Mouse (Mus musculus) embryo, embryonic 10.5 days (tissue): ENCODE results near the gene B4galt3.
A peak's percentile ranks its signal among the peaks of the same experiment; 100 is the strongest.
"Not testable (repeated sequence)": the region's sequence is repeated elsewhere in the genome, so short reads cannot be mapped to it uniquely, and the experiment has no call there.

ENCODE experiments used
- DNase-seq: peaks from one replicate; pipeline ENCODE4 v3.0.0-alpha.2; 2015; ENCODE audit warnings: low spot score

The B4galt3 gene

GRCm38 (mm10) chr1:171284491-171284890 lies 14.4 kb downstream of the B4galt3 start:
- no peak for DNase-seq

- no peak for DNase-seq
Measured at GRCm38 (mm10) chr1:171285096-171285892, 15.2 kb downstream of the B4galt3 start.

DNA sequence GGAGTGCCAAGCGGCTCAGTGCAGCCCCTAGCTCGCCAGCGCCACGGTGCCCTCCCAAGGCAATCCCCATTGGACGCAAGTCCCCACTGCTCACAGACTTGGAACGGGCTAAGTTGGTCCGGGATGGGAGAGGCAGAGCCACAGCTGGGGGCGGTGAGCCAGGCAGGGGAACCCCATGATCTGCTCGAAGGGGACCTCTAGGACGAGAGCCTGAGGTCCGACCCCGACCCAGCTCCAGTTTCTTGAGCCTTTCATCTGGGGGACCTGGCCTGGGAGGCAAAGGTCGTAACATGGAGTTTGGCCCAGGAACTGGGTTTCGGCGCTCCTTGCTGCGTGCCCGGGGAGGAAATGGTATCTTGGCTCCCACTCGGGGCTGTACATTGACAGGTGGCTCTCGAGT lies 16.4 kb downstream of the B4galt3 start:
- no peak for DNase-seq

DNA sequence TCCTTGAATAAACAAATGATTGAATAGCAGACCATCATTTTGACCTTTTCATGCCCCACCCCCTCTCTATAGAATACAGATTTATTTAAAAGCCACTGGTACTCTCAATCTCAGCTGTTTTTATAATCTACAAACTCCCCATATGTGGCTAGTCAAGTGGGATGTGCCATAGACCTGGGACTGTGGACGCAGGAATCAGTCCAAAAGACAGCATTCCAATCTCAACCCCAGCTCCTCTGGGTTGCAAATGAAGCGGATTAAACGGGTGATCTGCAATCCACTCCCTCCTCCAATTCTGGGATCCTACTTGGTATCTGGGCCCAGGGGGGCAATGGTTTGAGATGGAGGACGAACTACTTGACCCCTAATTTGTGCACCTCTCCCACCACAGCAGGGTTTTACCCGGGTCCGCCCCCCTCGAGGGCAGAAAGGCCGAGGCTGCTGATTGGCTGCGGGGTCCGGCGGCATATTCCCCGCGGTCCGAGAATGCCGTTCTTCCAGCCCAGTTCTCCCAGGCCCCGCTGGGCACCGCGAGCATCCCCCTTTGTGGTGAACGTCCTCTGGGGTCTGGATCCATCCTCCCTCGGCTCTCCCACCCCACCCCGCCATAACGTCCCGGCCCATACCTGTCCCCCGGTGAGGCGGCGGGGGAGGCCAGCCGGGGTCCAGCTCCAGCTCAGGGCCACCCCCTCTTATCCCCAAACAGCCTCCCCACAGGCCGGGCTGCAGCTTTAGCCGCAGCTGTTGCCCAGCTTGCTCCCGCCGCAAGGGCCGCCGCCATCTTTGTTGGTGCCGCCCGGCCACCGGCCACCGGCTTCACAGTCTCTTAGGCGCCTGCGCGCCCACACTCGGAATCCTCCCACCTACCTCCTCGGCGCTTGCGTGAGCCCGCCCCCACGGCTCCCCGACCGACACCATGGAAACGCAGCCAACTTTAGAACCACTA lies 17.3 kb downstream of the B4galt3 start, which contains the start of gene Usp21:
Gene Usp21 (minus strand): TSS at position 856 of the 946 bp plus-strand sequence.
- peak; percentile 96 for DNase-seq

DNA sequence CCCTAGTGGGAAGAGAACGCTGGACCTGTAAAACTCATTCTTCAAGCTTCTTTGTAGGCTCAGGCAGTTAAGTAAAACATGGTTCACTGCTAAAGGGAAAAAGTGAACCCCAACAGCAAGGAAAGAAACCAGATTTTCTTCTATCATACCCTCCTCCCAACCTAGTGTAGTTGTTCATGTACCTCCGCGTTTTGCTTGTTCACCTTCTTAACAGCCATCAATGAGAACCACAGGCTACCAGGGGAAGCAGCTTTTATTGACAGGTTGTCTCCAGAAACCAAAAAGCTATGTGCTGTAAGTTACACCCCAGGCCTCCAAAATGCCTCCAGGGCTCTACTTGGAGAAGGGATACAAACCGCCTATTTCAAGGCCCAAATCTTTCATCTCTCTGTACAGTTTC lies 18.2 kb downstream of the B4galt3 start:
- DNase-seq: no peak

- no peak for DNase-seq
Measured at GRCm38 (mm10) chr1:171293351-171293750, 23.2 kb downstream of the B4galt3 start.

GRCm38 (mm10) chr1:171293906-171294297 lies 23.8 kb downstream of the B4galt3 start:
- DNase-seq: peak; percentile 37

DNA sequence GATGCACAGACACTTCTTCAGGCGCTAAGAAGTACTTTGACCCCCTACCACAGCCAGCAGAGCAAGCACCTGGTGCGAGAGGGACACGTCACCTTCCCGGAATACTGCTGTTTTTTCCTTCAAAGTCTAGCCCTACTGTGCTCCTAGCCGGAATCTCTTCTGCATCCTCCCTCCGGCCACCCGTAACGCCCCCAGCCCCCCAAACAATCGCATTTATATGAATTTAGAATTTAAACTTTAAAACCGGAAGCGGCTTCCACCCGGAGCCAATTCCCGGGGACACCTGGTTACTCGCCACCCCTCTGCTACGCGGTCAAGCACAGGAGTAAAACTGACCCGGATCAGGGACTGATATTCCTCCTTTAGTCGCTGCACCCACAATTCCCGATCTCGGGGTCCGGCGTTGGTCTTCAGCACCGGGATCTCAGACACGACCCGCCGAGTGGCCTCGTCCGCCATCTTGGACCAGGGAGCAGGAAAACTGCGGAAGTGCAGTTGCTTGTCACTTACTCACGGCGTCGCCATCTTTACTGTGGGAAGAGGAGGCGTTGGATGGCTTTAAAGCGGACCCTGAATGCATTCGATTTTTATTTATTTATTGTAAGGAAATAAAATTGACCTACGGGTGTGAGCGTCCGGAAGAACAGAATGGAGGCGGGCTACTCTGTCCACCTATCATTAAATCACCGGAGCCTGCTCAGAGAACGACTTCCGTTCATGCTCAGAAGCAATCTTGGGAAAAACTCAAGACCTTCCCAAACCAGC lies 24.4 kb downstream of the B4galt3 start, which contains the start of gene Ufc1:
Gene Ufc1 (minus strand): TSS at position 727 of the 765 bp plus-strand sequence.
- DNase-seq: peak; percentile 92

DNA sequence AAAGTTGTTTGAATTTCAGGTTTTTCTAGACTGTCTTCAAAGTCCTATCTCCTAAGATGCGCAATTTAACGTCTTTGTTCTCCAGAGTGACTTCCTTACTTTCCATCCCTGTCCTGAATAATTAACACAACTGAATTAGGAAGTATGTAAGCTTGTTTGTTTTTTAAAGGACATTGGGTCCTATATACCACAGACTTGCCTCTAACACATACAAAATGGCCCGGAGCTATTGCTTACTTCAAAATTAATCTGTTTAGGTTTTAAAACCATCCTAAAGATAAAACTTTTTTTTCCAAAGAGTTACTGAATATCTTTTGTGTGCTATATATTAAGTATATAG lies 24.9 kb downstream of the B4galt3 start:
- no peak for DNase-seq

- no peak for DNase-seq
Measured at GRCm38 (mm10) chr1:171298226-171298625, 28.1 kb downstream of the B4galt3 start.

GRCm38 (mm10) chr1:171306157-171306556 lies 36.0 kb downstream of the B4galt3 start:
- DNase-seq: not testable (repeated sequence)

GRCm38 (mm10) chr1:171309321-171309720 lies 39.2 kb downstream of the B4galt3 start:
- DNase-seq: no peak

GRCm38 (mm10) chr1:171319748-171320147 lies 49.6 kb downstream of the B4galt3 start:
- DNase-seq: peak; percentile 10

DNA sequence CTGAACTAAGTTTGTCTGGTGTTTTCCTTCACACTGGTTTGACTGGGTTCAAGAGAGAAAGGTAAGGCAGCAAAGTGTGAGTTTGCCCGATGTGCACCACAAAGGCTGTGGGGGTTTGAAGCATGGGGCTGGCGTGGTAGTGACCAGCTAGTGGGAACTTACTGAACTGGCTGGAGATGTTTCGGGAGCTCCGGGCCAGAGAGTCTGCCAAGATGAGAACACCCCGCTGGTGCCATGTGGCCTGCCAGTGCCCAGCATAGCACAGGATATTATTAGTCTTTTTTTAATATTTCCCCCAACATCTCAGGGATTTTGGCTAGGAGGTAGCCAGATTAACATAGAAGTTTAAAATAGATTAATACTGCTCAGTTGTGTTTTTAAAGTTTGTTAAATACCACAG lies 50.0 kb downstream of the B4galt3 start:
- DNase-seq: no peak

- DNase-seq: peak; percentile 70
Measured at GRCm38 (mm10) chr1:171321415-171321814, 51.3 kb downstream of the B4galt3 start.

GRCm38 (mm10) chr1:171322012-171322411 lies 51.9 kb downstream of the B4galt3 start:
- no peak for DNase-seq

DNA sequence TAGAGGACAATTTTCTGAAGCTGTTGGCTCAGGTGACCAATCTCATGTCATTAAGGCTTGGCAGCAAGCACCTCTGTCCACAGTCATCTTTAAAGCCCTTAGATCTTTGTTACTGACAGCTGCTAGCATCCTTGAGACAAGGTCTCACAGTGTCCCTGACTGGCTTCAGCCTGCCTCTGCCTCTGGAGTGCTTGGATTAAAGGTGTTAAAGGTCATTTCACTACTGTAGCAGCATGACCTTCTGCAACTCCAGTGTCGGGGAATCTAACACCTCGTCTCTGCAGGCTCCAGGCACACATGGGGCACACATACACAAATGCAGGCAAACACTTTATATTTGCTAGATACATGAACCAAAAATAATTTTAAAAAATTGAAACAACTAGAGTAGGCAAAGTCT lies 55.4 kb downstream of the B4galt3 start:
- no peak for DNase-seq
